Mouse (Mus musculus): ENCODE results near the gene P4ha2. TPM values are rescaled to one million over a fixed set of nuclear protein-coding genes. Genes with fewer than 3 reads are reported as not detected.

The P4ha2 gene
- total and polyA plus RNA-seq, 2 experiments = 2.9 to 4.4 TPM

- H3K79me2 ChIP-seq (ENCODE audit: control insufficient read depth, insufficient read depth, low read length) = no peaks in the 10 kb centered on the region
- no peak overlapping the region for H3K27ac ChIP-seq (replicated peaks; ENCODE audit: insufficient read depth, low read depth, low read length)
- H3K4me1 ChIP-seq (ENCODE audit: control insufficient read depth, insufficient read depth, low read length) = peaks cover 4% of the 10 kb centered on the region; the same call in 1 of the 2 replicates
- H3K36me3 ChIP-seq (ENCODE audit: control insufficient read depth, insufficient read depth, low read length) = no peaks in the 10 kb centered on the region
- H3K9ac ChIP-seq (ENCODE audit: low read depth, low read length) = no peak overlapping the region
- H3K4me3 ChIP-seq (ENCODE audit: insufficient read depth, low read depth, low read length) = no peak overlapping the region
- DNase-seq (ENCODE audit: extremely low read depth, low read depth, low spot score) = no peak
- WGBS = 88% methylated on average over 7 of the region's 7 CpGs
- no peak for TF ChIP-seq CTCF (IDR thresholded peaks at IDR 0.05; ENCODE audit: low read depth, low read length)
- TF ChIP-seq POLR2A (IDR thresholded peaks at IDR 0.05; ENCODE audit: extremely low read depth, insufficient read depth, low read length) = no peak
- no peaks in the 10 kb centered on the region for H3K27me3 ChIP-seq (ENCODE audit: control insufficient read depth, insufficient read depth, low read length)
These were observed 11.4 kb downstream of the P4ha2 start for GRCm38 (mm10) chr11:54111291-54111690.

- Histone ChIP-seq H3K9ac (ENCODE audit: low read depth, low read length) (no peak overlapping the region), H3K27ac (replicated peaks; ENCODE audit: insufficient read depth, low read depth, low read length) (no peak overlapping the region), H3K4me3 (ENCODE audit: insufficient read depth, low read depth, low read length) (no peak overlapping the region), H3K36me3 (ENCODE audit: control insufficient read depth, insufficient read depth, low read length) (no peaks in the 10 kb centered on the region), H3K27me3 (ENCODE audit: control insufficient read depth, insufficient read depth, low read length) (no peaks in the 10 kb centered on the region), H3K4me1 (ENCODE audit: control insufficient read depth, insufficient read depth, low read length) (peaks cover 4% of the 10 kb centered on the region; the same call in 1 of the 2 replicates), H3K79me2 (ENCODE audit: control insufficient read depth, insufficient read depth, low read length) (no peaks in the 10 kb centered on the region)
- WGBS = 69% methylated on average over 21 of the region's 21 CpGs
- TF ChIP-seq POLR2A (IDR thresholded peaks at IDR 0.05; ENCODE audit: extremely low read depth, insufficient read depth, low read length) = no peak
- TF ChIP-seq CTCF (IDR thresholded peaks at IDR 0.05; ENCODE audit: low read depth, low read length) = no peak
- peak; percentile 75 for DNase-seq (ENCODE audit: extremely low read depth, low read depth, low spot score)
These were observed 12.3 kb downstream of the P4ha2 start for GRCm38 (mm10) chr11:54111976-54112741.

- Histone ChIP-seq H3K27ac (replicated peaks; ENCODE audit: insufficient read depth, low read depth, low read length) (0 out of 2 replicates have a peak overlapping the region, but pooled peaks have one; percentile 3), H3K4me3 (ENCODE audit: insufficient read depth, low read depth, low read length) (no peak overlapping the region)
- TF ChIP-seq CTCF (IDR thresholded peaks at IDR 0.05; ENCODE audit: low read depth, low read length) (no peak), POLR2A (IDR thresholded peaks at IDR 0.05; ENCODE audit: extremely low read depth, insufficient read depth, low read length) (no peak)
These were observed 13.0 kb downstream of the P4ha2 start for GRCm38 (mm10) chr11:54112920-54113319.

GRCm38 (mm10) chr11:54113352-54113751 is 13.5 kb downstream of the P4ha2 start:
- Histone ChIP-seq H3K36me3 (ENCODE audit: control insufficient read depth, insufficient read depth, low read length) (no peaks in the 10 kb centered on the region), H3K27ac (replicated peaks; ENCODE audit: insufficient read depth, low read depth, low read length) (0 out of 2 replicates have a peak overlapping the region, but pooled peaks have one; percentile 3), H3K27me3 (ENCODE audit: control insufficient read depth, insufficient read depth, low read length) (no peaks in the 10 kb centered on the region), H3K79me2 (ENCODE audit: control insufficient read depth, insufficient read depth, low read length) (no peaks in the 10 kb centered on the region), H3K4me3 (ENCODE audit: insufficient read depth, low read depth, low read length) (no peak overlapping the region), H3K4me1 (ENCODE audit: control insufficient read depth, insufficient read depth, low read length) (peaks cover 4% of the 10 kb centered on the region; the same call in 1 of the 2 replicates), H3K9ac (ENCODE audit: low read depth, low read length) (0 out of 2 replicates have a peak overlapping the region, but pooled peaks have one; percentile 9)
- WGBS = 40% methylated on average over 4 of the region's 4 CpGs
- DNase-seq (ENCODE audit: extremely low read depth, low read depth, low spot score) = no peak
- no peak for TF ChIP-seq POLR2A (IDR thresholded peaks at IDR 0.05; ENCODE audit: extremely low read depth, insufficient read depth, low read length)
- TF ChIP-seq CTCF (IDR thresholded peaks at IDR 0.05; ENCODE audit: low read depth, low read length) = no peak

More at GRCm38 (mm10) chr11:54112920-54113319, 13.0 kb downstream of the P4ha2 start:
- H3K36me3 ChIP-seq (ENCODE audit: control insufficient read depth, insufficient read depth, low read length) = no peaks in the 10 kb centered on the region
- WGBS = 20% methylated on average over 10 of the region's 10 CpGs
- H3K4me1 ChIP-seq (ENCODE audit: control insufficient read depth, insufficient read depth, low read length) = peaks cover 4% of the 10 kb centered on the region; the same call in 1 of the 2 replicates
- peak; percentile 82 for DNase-seq (ENCODE audit: extremely low read depth, low read depth, low spot score)
- no peaks in the 10 kb centered on the region for H3K79me2 ChIP-seq (ENCODE audit: control insufficient read depth, insufficient read depth, low read length)
- no peaks in the 10 kb centered on the region for H3K27me3 ChIP-seq (ENCODE audit: control insufficient read depth, insufficient read depth, low read length)
- 0 out of 2 replicates have a peak overlapping the region, but pooled peaks have one; percentile 9 for H3K9ac ChIP-seq (ENCODE audit: low read depth, low read length)

GRCm38 (mm10) chr11:54114746-54115145 is 14.9 kb downstream of the P4ha2 start:
- no peaks in the 10 kb centered on the region for H3K79me2 ChIP-seq (ENCODE audit: control insufficient read depth, insufficient read depth, low read length)
- no peak for TF ChIP-seq POLR2A (IDR thresholded peaks at IDR 0.05; ENCODE audit: extremely low read depth, insufficient read depth, low read length)
- no peak for TF ChIP-seq CTCF (IDR thresholded peaks at IDR 0.05; ENCODE audit: low read depth, low read length)
- 99% methylated on average over 3 of the region's 3 CpGs for WGBS

GRCm38 (mm10) chr11:54115301-54115700 is 15.4 kb downstream of the P4ha2 start:
- peaks cover 4% of the 10 kb centered on the region; the same call in 1 of the 2 replicates for H3K4me1 ChIP-seq (ENCODE audit: control insufficient read depth, insufficient read depth, low read length)
- no peak overlapping the region for H3K27ac ChIP-seq (replicated peaks; ENCODE audit: insufficient read depth, low read depth, low read length)
- no peak overlapping the region for H3K4me3 ChIP-seq (ENCODE audit: insufficient read depth, low read depth, low read length)
- no peaks in the 10 kb centered on the region for H3K36me3 ChIP-seq (ENCODE audit: control insufficient read depth, insufficient read depth, low read length)
- H3K27me3 ChIP-seq (ENCODE audit: control insufficient read depth, insufficient read depth, low read length) = no peaks in the 10 kb centered on the region
- no peak overlapping the region for H3K9ac ChIP-seq (ENCODE audit: low read depth, low read length)
- no peak for DNase-seq (ENCODE audit: extremely low read depth, low read depth, low spot score)
- TF ChIP-seq POLR2A (IDR thresholded peaks at IDR 0.05; ENCODE audit: extremely low read depth, insufficient read depth, low read length) = no peak
- no peak for TF ChIP-seq CTCF (IDR thresholded peaks at IDR 0.05; ENCODE audit: low read depth, low read length)
- H3K79me2 ChIP-seq (ENCODE audit: control insufficient read depth, insufficient read depth, low read length) = no peaks in the 10 kb centered on the region
- WGBS = 87% methylated on average over 8 of the region's 8 CpGs

More at GRCm38 (mm10) chr11:54114746-54115145, 14.9 kb downstream of the P4ha2 start:
- Histone ChIP-seq H3K27me3 (ENCODE audit: control insufficient read depth, insufficient read depth, low read length) (no peaks in the 10 kb centered on the region), H3K4me3 (ENCODE audit: insufficient read depth, low read depth, low read length) (no peak overlapping the region), H3K4me1 (ENCODE audit: control insufficient read depth, insufficient read depth, low read length) (peaks cover 4% of the 10 kb centered on the region; the same call in 1 of the 2 replicates), H3K27ac (replicated peaks; ENCODE audit: insufficient read depth, low read depth, low read length) (no peak overlapping the region), H3K36me3 (ENCODE audit: control insufficient read depth, insufficient read depth, low read length) (no peaks in the 10 kb centered on the region), H3K9ac (ENCODE audit: low read depth, low read length) (no peak overlapping the region)
- no peak for DNase-seq (ENCODE audit: extremely low read depth, low read depth, low spot score)
